Mouse (Mus musculus): Measurements from ENCODE around the gene Arhgef3. TPM values are rescaled to one million over a fixed set of nuclear protein-coding genes. Genes with fewer than 3 reads are reported as not detected.

Gene Arhgef3
- 1.7 and 4.9 TPM in 2 replicates for polyA plus RNA-seq (2012; rRNA removed)

GRCm38 (mm10) chr14:27114362-27115274 is at the start of gene Arhgef3:
TSS of gene Arhgef3 (plus strand) at chr14:27114899.

GRCm38 (mm10) chr14:27428573-27428972 is 313.9 kb downstream of the Arhgef3 start, which contains the start of gene Fam208a:
TSS of gene Fam208a (plus strand) at chr14:27428834.

Other genes starting within 250 kb of the Arhgef3 start
- 0.10 TPM in 1 of 2 replicates, not detected in the other for gene Asb14, start 220.3 kb upstream of the Arhgef3 start, polyA plus RNA-seq (2012; rRNA removed)
- 14.1 and 23.4 TPM in 2 replicates for gene Appl1, start 143.7 kb upstream of the Arhgef3 start, polyA plus RNA-seq (2012; rRNA removed)
- gene Hesx1, start 120.5 kb upstream of the Arhgef3 start, polyA plus RNA-seq (2012; rRNA removed), result 0.65 and 1.7 TPM in 2 replicates
- gene Il17rd, start 76.0 kb upstream of the Arhgef3 start, polyA plus RNA-seq (2012; rRNA removed), result 11.3 and 15.4 TPM in 2 replicates